Mouse (Mus musculus) heart, postnatal 0 days (tissue): Measurements from ENCODE around the gene Nectin4.

Experiments used
- CTCF ChIP-seq: IDR thresholded peaks from 2 replicates; pipeline ENCODE4 v1.5.1; 2016; ENCODE audit warnings: antibody characterized with exemption, control low read depth, low read depth
- EP300 ChIP-seq: IDR thresholded peaks from 2 replicates; pipeline ENCODE4 v1.6.1; 2016; ENCODE audit warnings: antibody characterized with exemption, low read depth

DNA sequence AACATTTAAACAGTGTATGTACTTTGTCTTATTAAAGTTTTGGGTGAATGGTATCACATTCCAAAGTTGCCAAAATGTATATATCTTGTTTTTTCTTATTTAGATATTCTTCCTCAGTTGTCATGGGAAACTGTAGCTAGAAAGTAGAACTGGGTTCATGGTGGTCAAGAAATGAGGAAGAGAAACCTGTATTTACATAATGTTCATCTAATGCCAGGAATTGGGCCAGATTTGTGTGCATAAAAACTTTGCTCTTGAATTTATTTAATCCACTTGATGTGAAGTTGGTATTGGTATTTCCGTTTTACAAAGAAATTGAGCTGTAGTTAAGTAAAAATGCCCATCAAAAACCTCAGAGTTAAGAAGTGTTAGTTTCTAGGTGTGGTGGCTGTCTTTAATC, 40.3 kb downstream of the Nectin4 start:
- TF ChIP-seq CTCF = no peak
- no peak for TF ChIP-seq EP300
